Mouse (Mus musculus): ENCODE results near the gene Ccdc141. TPM values are rescaled to one million over a fixed set of nuclear protein-coding genes. Genes with fewer than 3 reads are reported as not detected.
A peak's percentile ranks its signal among the peaks of the same experiment; 100 is the strongest.

The Ccdc141 gene
- total RNA-seq, 2 experiments from 2014 or later: 5.4 to 6.5 TPM

GRCm38 (mm10) chr2:77011981-77012380, 158.5 kb downstream of the Ccdc141 start:
- no peak overlapping the region for H3K4me3 ChIP-seq
- intact Hi-C loops (cut with DNase I): no loop called here
- DNase-seq: no peak
- no peak overlapping the region for H3K27ac ChIP-seq
- TF ChIP-seq CTCF (IDR thresholded peaks at IDR 0.05): no peak

DNA sequence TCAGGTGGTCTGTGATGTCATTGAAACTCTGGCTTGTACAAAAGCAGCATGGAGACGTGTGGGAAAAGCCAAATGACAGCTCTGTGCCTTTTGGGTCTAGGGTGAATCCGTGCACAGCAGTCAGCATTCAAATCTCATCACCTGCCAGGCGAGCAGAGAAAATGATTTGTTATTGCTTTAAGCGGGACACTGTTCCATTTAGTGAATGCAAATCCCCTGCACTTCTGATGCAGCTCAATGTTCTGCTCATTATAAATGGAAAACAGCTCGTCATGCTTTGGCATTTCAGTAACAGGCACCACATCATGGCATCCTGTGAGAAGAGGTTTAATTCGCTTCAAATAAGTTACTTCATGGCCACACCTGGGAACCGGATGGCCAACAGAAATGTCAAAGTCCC, 163.4 kb downstream of the Ccdc141 start:
- no peak for TF ChIP-seq CTCF (IDR thresholded peaks at IDR 0.05)
- Histone ChIP-seq H3K27ac (no peak overlapping the region), H3K4me3 (no peak overlapping the region)
- no peak for DNase-seq
- intact Hi-C loops (cut with DNase I): no loop called here

DNA sequence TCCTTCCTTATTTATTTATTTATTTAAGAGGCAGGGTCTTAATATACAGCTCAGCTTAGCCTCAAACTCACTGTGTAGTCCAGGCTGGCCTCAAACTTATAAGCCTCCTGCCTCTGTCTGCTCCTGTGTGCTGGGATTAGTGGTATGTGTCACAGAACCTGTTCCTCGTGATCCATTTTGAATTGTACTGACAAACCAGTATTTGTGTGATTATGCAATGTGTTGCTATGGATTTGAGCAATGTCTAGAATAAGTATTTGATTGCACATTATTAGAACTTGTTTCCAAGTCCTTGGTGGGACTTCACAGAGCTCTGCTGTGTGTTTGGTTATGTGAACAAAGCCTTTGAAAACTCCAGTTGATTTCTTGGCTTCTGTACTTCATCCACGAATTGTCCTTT, 167.3 kb downstream of the Ccdc141 start:
- H3K27ac ChIP-seq: no peak overlapping the region
- TF ChIP-seq CTCF (IDR thresholded peaks at IDR 0.05): no peak
- no peak overlapping the region for H3K4me3 ChIP-seq
- DNase-seq: no peak
- intact Hi-C loops (cut with DNase I): no loop called here

GRCm38 (mm10) chr2:76998351-76998750, 172.1 kb downstream of the Ccdc141 start:
- Histone ChIP-seq H3K27ac (peak overlapping the region; percentile 83), H3K4me3 (peak overlapping the region; percentile 13; the same call in 1 of the 2 replicates)
- intact Hi-C loops (cut with DNase I): no loop called here
- no peak for TF ChIP-seq CTCF (IDR thresholded peaks at IDR 0.05)
- peak; percentile 80 for DNase-seq

DNA sequence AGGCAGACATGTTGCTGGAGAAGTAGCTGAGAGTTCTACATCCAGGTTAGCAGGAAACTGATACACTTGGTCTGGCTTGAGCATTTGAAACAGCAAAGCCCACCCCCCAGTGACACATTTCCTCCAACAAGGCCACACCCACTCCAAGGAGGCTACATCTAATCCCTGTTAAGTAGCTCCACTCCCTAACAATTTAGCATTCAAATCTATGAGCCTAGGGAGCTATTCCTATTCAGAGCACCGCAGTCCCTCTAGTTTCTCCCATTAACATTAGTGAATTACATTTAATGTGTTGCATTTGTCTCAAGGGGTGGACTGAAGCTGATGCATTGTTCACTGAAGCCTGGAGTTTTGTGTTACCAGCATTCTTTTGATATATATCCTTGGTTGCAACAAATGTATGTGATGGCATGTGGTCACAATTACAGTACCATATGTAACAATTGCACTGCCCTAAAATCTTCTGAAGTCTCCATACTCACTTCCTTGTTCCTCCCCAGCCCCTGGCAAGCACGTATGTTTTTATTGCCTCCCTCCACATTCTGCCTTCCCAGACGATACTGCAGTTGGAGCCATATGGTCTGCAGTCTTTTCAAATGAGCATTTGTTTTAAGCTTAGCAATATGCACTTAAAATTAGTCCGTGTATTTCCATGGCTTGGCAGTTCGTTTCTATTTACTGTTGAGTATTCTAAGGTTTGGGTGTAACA, 177.8 kb downstream of the Ccdc141 start:
- intact Hi-C loops (cut with DNase I): no loop called here
- TF ChIP-seq CTCF (IDR thresholded peaks at IDR 0.05): no peak
- Histone ChIP-seq H3K27ac (no peak overlapping the region), H3K4me3 (no peak overlapping the region)
- no peak for DNase-seq

GRCm38 (mm10) chr2:76987317-76987716, 183.1 kb downstream of the Ccdc141 start:
- TF ChIP-seq CTCF (IDR thresholded peaks at IDR 0.05): no peak
- H3K4me3 ChIP-seq: no peak overlapping the region
- DNase-seq: no peak
- intact Hi-C loops (cut with DNase I): no loop called here
- no peak overlapping the region for H3K27ac ChIP-seq

DNA sequence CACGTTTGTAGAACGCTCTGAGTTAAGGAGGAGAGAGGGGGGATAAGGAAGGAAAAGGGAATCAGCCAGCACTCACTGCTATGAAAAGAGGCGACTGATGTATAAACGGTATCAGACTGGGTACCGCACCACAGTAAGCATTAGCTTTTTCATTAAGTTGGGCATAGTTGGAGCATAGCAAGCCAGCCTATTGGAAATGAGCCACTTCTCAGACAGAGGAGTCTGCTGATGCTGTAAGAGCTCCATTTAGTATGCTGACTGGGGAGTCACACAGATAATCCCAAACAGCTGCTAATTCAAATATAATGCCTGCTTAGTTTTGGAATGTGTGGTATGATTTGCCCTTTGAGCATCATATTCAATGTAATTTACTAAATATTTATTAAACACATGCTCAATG, 186.1 kb downstream of the Ccdc141 start:
- intact Hi-C loops (cut with DNase I): no loop called here
- peak overlapping the region; percentile 99 for H3K27ac ChIP-seq
- no peak for DNase-seq
- peak overlapping the region; percentile 81 for H3K4me3 ChIP-seq
- TF ChIP-seq CTCF (IDR thresholded peaks at IDR 0.05): no peak

- intact Hi-C loops (cut with DNase I): no loop called here
- DNase-seq: peak; percentile 40
- Histone ChIP-seq H3K27ac (peak overlapping the region; percentile 99), H3K4me3 (peak overlapping the region; percentile 81)
- TF ChIP-seq CTCF (IDR thresholded peaks at IDR 0.05): no peak
These were observed 186.8 kb downstream of the Ccdc141 start for GRCm38 (mm10) chr2:76983601-76984000.

- peak within 1 kb of the TSS; percentile 99 for H3K27ac ChIP-seq
- no peak for TF ChIP-seq CTCF (IDR thresholded peaks at IDR 0.05)
- peak within 1 kb of the TSS; percentile 81 for H3K4me3 ChIP-seq
- intact Hi-C loops (cut with DNase I): loop anchor here (1.0 kb wide), 1 partner anchor 52 kb away; no protein-coding TSS in a partner anchor
- peak; percentile 92 for DNase-seq
These were observed 187.9 kb downstream of the Ccdc141 start, which contains the start of gene Ttn for GRCm38 (mm10) chr2:76982391-76983145. Gene Ttn, minus strand, starts transcription at chr2:76982547.

GRCm38 (mm10) chr2:76981717-76982116, 188.7 kb downstream of the Ccdc141 start:
- peak; percentile 78 for DNase-seq
- intact Hi-C loops (cut with DNase I): loop anchor here (1.0 kb wide), 1 partner anchor 53 kb away; no protein-coding TSS in a partner anchor
- peak overlapping the region; percentile 99 for H3K27ac ChIP-seq
- H3K4me3 ChIP-seq: peak overlapping the region; percentile 81
- no peak for TF ChIP-seq CTCF (IDR thresholded peaks at IDR 0.05)

GRCm38 (mm10) chr2:76980146-76980545, 190.3 kb downstream of the Ccdc141 start:
- Histone ChIP-seq H3K4me3 (peak overlapping the region; percentile 81), H3K27ac (peak overlapping the region; percentile 99)
- intact Hi-C loops (cut with DNase I): no loop called here
- DNase-seq: peak; percentile 62
- TF ChIP-seq CTCF (IDR thresholded peaks at IDR 0.05): peak; percentile 86

DNA sequence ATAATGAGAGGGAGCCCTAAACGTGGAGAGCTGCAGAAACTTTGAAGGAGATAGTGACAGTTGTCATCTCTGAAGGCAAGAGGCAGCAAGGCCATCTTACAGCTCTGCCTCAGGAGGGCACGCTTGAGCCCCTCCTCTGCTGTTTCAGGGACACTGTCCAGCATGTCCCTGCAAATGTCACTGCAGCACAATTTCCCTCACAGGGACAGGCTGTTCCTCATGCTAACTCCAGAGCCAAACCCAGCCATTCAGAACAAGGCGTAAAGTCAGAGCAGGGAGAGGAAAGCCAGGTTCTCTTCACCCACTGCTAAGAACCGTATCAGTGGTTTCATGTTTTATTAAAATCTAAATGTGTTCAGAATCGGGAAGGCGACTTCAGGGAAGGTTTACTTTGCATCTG, 192.8 kb downstream of the Ccdc141 start:
- Histone ChIP-seq H3K4me3 (peak overlapping the region; percentile 81), H3K27ac (peak overlapping the region; percentile 80)
- intact Hi-C loops (cut with DNase I): no loop called here
- DNase-seq: peak; percentile 67
- TF ChIP-seq CTCF (IDR thresholded peaks at IDR 0.05): peak; percentile 12; the same call in 1 of the 2 replicates

- intact Hi-C loops (cut with DNase I): no loop called here
- DNase-seq: no peak
- Histone ChIP-seq H3K27ac (peak overlapping the region; percentile 81; the same call in 1 of the 2 replicates), H3K4me3 (peak overlapping the region; percentile 81)
- no peak for TF ChIP-seq CTCF (IDR thresholded peaks at IDR 0.05)
These were observed 198.4 kb downstream of the Ccdc141 start for GRCm38 (mm10) chr2:76972051-76972450.
